Mouse (Mus musculus) testis, adult 2 months (tissue): ENCODE results near the gene Mcrip1. TPM values are rescaled to one million over a fixed set of nuclear protein-coding genes. Genes with fewer than 3 reads are reported as not detected.

Experiments
- H3K27ac ChIP-seq: fragments of 200-500 bp; 2 replicates; pipeline ENCODE4 v1.5.1; 2012; ENCODE audit warnings: low read depth, low read length; ENCODE audit not compliant: control insufficient read depth, insufficient read depth
- H3K27me3 ChIP-seq: fragments of 200-500 bp; 2 replicates; pipeline ENCODE4 v1.6.1; 2012; ENCODE audit warnings: mild to moderate bottlenecking, low read length, moderate library complexity; ENCODE audit not compliant: control insufficient read depth, insufficient read depth
- H3K36me3 ChIP-seq: fragments of 200-500 bp; 2 replicates; pipeline ENCODE4 v1.6.1; 2012; ENCODE audit warnings: mild to moderate bottlenecking, low read length; ENCODE audit not compliant: control insufficient read depth, insufficient read depth
- H3K4me1 ChIP-seq: fragments of 200-500 bp; 2 replicates; pipeline ENCODE4 v1.6.1; 2012; ENCODE audit warnings: low read length; ENCODE audit not compliant: control insufficient read depth, insufficient read depth
- H3K4me3 ChIP-seq: fragments of 200-500 bp; 2 replicates; pipeline ENCODE4 v1.5.1; 2012; ENCODE audit warnings: low read depth, mild to moderate bottlenecking, low read length, moderate library complexity, mixed read lengths; ENCODE audit not compliant: control insufficient read depth
- CTCF ChIP-seq: fragments of 200-500 bp; IDR thresholded peaks from 2 replicates; pipeline ENCODE4 v1.5.1; 2012; ENCODE audit warnings: low read depth, mild to moderate bottlenecking, inconsistent platforms, low read length, moderate library complexity; ENCODE audit not compliant: control insufficient read depth, insufficient read depth, insufficient replicate concordance
- POLR2A ChIP-seq: fragments of 200-500 bp; IDR thresholded peaks from 2 replicates; pipeline ENCODE4 v1.6.1; 2012; ENCODE audit warnings: low read depth, mild to moderate bottlenecking, inconsistent platforms, low read length, moderate library complexity; ENCODE audit not compliant: control insufficient read depth
- polyA plus RNA-seq: library from polyadenylated mRNA; depleted of rRNA; stranded (reverse); fragments of >200 nt; gene quantifications from 2 replicates; pipeline ENCODE4 v1.2.3, GENCODE M21; 2012

Gene Mcrip1
- polyA plus RNA-seq, 1 experiment = 196 TPM

DNA sequence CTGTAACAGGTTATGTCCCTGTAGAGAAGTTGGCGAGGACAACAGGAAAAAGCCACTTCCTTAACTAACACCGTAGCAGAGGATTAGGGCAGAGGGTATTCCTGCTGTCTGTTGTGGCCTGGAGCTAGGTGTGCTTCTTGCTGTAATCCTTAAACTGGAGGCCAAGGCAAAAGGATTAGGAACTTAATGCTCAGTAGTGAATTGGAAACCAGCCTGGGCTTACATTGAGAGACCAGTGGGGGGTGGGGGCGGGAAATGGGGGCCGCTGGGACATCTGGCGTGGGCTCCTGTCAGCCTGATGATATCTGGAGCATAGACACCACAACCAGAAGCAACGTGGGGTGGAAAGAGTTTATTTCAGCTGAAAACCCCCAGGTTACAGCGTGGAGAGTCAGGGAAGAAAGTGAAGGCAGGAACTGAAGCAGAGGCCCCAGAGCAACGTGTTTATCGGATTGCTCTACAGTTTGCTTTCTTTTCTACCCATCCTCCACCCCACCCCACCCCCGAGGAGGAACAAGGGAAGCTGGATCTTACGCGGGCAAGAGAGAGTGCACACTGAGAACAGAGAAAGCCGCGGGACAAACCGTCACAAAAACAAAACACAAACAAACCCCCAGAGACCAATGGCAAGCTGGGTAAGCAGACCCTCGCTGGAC, 39.0 kb downstream of the Mcrip1 start:
- H3K27me3 ChIP-seq = no peaks in the 10 kb centered on the region
- H3K27ac ChIP-seq = no peak overlapping the region
- H3K4me3 ChIP-seq = no peak overlapping the region
- TF ChIP-seq POLR2A = no peak
- no peak for TF ChIP-seq CTCF
- H3K36me3 ChIP-seq = no peaks in the 10 kb centered on the region
- peaks cover 7% of the 10 kb centered on the region for H3K4me1 ChIP-seq

DNA sequence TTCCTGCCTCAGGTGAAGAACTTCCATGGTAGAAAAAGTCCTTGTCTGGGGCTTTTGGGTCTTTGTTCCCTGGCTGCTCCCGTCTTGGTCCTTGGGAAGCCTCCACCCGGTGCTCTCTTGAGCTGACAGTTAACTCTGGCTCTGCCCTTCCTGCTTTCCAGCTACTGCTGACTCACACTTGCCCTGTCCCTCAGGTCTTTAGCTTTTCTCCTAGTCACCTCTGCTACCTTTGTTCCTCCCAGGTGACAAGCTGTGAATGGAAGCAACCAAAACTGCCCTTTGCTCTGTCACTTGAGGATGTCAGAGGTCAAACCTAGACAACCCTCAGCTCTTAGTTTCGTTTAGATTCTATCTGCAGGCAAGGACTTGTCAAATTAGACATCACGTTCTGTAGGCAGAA, 39.6 kb downstream of the Mcrip1 start:
- Histone ChIP-seq H3K27me3 (no peaks in the 10 kb centered on the region), H3K4me1 (peaks cover 4% of the 10 kb centered on the region), H3K36me3 (no peaks in the 10 kb centered on the region), H3K27ac (no peak overlapping the region), H3K4me3 (no peak overlapping the region)
- no peak for TF ChIP-seq CTCF

DNA sequence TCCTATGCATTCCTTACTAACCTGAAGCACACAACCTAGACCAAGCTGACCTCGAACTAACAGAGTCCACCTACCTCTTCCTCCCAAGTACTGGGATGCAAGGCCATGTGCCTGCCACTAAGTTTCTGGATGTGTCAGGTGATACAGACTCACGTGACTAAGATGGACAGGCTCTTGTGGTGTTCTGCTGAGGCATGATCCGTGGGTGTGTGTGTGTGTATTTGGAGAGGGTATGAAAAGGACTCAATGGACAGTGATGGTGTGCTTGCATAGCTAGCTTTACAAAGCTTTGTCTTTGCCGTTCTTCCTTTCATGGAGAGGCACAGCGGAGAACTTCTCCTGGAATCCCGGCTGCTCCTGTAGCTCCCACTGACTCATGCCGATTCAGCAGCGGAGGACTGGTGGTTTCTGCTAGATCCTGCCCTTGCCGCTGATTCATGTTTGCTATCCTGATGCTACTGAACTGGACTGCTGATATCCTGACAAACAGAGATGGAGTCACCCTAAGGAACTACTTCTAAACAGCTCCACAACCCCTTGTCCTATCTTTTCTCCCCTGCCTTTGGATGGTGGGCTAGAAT, 41.1 kb downstream of the Mcrip1 start:
- Histone ChIP-seq H3K4me1 (peaks cover 4% of the 10 kb centered on the region), H3K36me3 (no peaks in the 10 kb centered on the region), H3K27ac (no peak overlapping the region), H3K4me3 (no peak overlapping the region), H3K27me3 (no peaks in the 10 kb centered on the region)
- TF ChIP-seq POLR2A = no peak
- TF ChIP-seq CTCF = no peak

DNA sequence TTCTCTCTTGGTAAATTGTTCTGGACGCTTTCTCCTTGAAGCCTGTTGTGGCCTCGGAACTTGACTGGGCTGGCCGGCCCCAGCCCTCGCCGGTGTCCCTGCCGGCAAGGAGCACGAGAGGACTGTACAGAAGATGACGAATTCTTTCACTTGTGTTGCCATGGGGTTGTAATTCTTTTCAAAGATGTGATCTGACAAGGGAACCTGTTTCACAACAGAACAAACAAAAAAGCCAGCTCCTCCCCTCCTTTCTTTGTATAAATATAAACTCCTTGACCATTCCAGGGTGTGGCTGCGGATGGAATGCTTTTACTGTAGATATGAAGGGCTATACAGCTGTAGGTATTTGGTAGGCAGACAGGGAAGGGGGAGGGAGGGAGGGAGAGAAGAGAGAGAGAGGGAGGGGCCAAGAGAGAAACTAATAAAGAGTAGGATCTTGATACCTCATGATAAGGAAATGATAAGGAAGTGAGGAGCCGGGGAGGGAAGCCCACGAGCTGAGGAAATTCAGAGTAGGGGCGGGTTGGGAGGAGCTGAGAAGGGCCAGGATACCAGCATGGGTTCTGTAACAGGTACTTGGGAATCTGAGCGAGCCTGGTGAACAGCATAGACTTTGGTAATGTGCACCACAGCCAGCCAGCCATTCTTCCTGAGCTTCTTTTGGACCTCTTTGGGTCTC, 41.8 kb downstream of the Mcrip1 start:
- Histone ChIP-seq H3K27ac (no peak overlapping the region), H3K4me1 (peaks cover 4% of the 10 kb centered on the region)

DNA sequence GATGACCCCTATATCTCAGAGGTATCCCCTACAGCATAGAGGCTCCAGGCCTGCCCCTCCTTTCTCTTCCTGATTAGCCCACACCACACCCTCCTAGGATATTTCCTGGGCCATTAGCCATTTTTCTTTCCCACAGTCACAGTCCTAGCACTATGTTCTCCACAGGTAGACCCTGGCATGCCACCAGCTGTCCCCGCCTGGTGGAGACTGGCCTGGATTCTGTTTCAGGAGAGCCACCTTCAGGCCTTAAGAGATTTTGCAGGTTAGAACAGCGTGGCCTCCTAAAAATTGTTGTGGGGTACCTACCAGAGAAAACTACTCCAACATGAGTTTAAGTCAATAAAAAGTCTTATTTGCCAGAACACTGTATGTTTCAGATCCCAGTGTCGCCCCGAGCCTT, 42.6 kb downstream of the Mcrip1 start:
- H3K4me3 ChIP-seq = no peak overlapping the region
- peaks cover 4% of the 10 kb centered on the region for H3K4me1 ChIP-seq
- H3K36me3 ChIP-seq = no peaks in the 10 kb centered on the region
- TF ChIP-seq POLR2A (no peak), CTCF (no peak)
- no peak overlapping the region for H3K27ac ChIP-seq
- H3K27me3 ChIP-seq = no peaks in the 10 kb centered on the region

More for the DNA sequence above, 41.8 kb downstream of the Mcrip1 start:
- Histone ChIP-seq H3K4me3 (no peak overlapping the region), H3K27me3 (no peaks in the 10 kb centered on the region), H3K36me3 (no peaks in the 10 kb centered on the region)
- TF ChIP-seq POLR2A (no peak), CTCF (no peak)

DNA sequence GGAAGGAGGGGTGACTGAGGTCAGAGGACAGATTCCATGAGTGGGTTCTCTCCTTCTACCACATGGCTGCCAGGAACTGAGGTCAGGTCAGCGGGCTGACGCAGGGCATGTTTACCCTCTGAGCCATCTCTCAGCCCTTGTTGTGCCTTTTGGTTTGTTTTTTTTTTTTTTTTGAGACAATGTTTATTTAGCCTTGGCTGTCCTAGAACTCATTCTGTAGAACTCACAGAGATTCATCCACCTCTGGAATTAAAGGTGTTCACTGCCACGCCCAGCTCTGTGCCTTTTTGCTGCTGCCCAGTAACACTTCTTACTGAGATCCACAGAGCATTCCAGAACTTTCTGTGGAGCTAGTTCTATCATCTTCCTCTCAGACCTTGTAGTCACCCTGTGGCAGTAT, 43.9 kb downstream of the Mcrip1 start:
- H3K4me3 ChIP-seq = no peak overlapping the region
- H3K27me3 ChIP-seq = no peaks in the 10 kb centered on the region
- H3K36me3 ChIP-seq = no peaks in the 10 kb centered on the region
- H3K4me1 ChIP-seq = peaks cover 3% of the 10 kb centered on the region; the same call in 1 of the 2 replicates
- no peak overlapping the region for H3K27ac ChIP-seq
- TF ChIP-seq CTCF (no peak), POLR2A (no peak)

DNA sequence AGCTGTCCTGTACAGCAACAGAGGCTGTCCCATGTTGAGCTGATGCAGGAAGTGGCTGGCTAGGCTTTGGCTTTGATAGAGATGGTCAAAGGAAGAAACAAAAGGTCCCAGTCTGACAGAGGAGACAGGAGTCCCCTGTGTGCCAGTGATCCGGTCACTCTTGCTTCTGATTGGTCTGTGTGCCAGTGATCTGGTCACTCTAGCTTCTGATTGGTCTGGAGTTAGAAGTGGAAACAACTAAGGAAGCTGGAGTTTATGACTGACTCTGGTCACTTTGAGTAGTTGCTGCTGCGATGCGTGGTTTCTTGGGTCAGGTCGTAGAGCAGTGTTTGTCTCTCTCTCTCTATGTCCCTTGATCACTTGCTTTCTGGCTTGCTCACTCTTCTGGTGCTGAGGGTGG, 47.8 kb downstream of the Mcrip1 start:
- Histone ChIP-seq H3K4me3 (no peak overlapping the region), H3K27ac (no peak overlapping the region), H3K36me3 (no peaks in the 10 kb centered on the region), H3K27me3 (no peaks in the 10 kb centered on the region), H3K4me1 (no peaks in the 10 kb centered on the region)
- no peak for TF ChIP-seq CTCF
